Mouse (Mus musculus) bone marrow macrophage, adult 2 months (primary cell): ENCODE results near the gene Zfp933. TPM values are rescaled to one million over a fixed set of nuclear protein-coding genes. Genes with fewer than 3 reads are reported as not detected.
"Not testable (repeated sequence)": the region's sequence is repeated elsewhere in the genome, so short reads cannot be mapped to it uniquely, and the experiment has no call there.

ENCODE experiments used
- H3K27ac ChIP-seq: 2 replicates; pipeline ENCODE4 v1.5.1; 2012; ENCODE audit warnings: low read depth, low read length; ENCODE audit not compliant: insufficient read depth
- H3K4me1 ChIP-seq: 2 replicates; pipeline ENCODE4 v1.6.1; 2012; ENCODE audit warnings: low read length; ENCODE audit not compliant: control insufficient read depth, insufficient read depth
- H3K4me3 ChIP-seq: 2 replicates; pipeline ENCODE4 v1.5.1; 2012; ENCODE audit warnings: mild to moderate bottlenecking, low read length, moderate library complexity; ENCODE audit not compliant: insufficient read depth
- CTCF ChIP-seq: IDR thresholded peaks from 2 replicates; pipeline ENCODE4 v1.5.1; 2012; ENCODE audit warnings: low read depth, mild to moderate bottlenecking, low read length, moderate library complexity
- POLR2A ChIP-seq: IDR thresholded peaks from 2 replicates; pipeline ENCODE4 v1.6.1; 2012; ENCODE audit warnings: mild to moderate bottlenecking, low read depth, low read length, borderline replicate concordance
- polyA plus RNA-seq: library from polyadenylated mRNA; stranded (reverse); fragments of >200 nt; gene quantifications from 2 replicates; pipeline ENCODE4 v1.2.4, GENCODE M21; 2012; ENCODE audit not compliant: missing spikeins, insufficient read depth, insufficient read length

Zfp933 gene
- polyA plus RNA-seq, 1 experiment = 8.9 TPM

GRCm38 (mm10) chr4:147881792-147882191 is 33.6 kb upstream of the Zfp933 start:
- no peak overlapping the region for H3K4me3 ChIP-seq
- no peak overlapping the region for H3K27ac ChIP-seq
- TF ChIP-seq CTCF (no peak), POLR2A (no peak)
- H3K4me1 ChIP-seq = no peaks in the 10 kb centered on the region

GRCm38 (mm10) chr4:147879865-147880264 is 31.7 kb upstream of the Zfp933 start:
- TF ChIP-seq POLR2A = no peak
- no peaks in the 10 kb centered on the region for H3K4me1 ChIP-seq
- H3K4me3 ChIP-seq = no peak overlapping the region
- H3K27ac ChIP-seq = no peak overlapping the region

GRCm38 (mm10) chr4:147879456-147879855 is 31.3 kb upstream of the Zfp933 start:
- Histone ChIP-seq H3K4me1 (no peaks in the 10 kb centered on the region), H3K27ac (no peak overlapping the region), H3K4me3 (no peak overlapping the region)
- no peak for TF ChIP-seq CTCF
- no peak for TF ChIP-seq POLR2A

- no peak for TF ChIP-seq POLR2A
- no peak for TF ChIP-seq CTCF
- Histone ChIP-seq H3K27ac (no peak overlapping the region), H3K4me1 (no peaks in the 10 kb centered on the region), H3K4me3 (no peak overlapping the region)
Observed at GRCm38 (mm10) chr4:147878537-147878936, 30.4 kb upstream of the Zfp933 start.

- no peak overlapping the region for H3K4me3 ChIP-seq
Observed at GRCm38 (mm10) chr4:147875852-147876575, 27.8 kb upstream of the Zfp933 start.

GRCm38 (mm10) chr4:147869238-147869637 is 21.1 kb upstream of the Zfp933 start:
- no peak overlapping the region for H3K27ac ChIP-seq
- peak overlapping the region; percentile 72 for H3K4me3 ChIP-seq
- TF ChIP-seq POLR2A (no peak), CTCF (no peak)
- H3K4me1 ChIP-seq = peaks cover 6% of the 10 kb centered on the region; the same call in 1 of the 2 replicates

More at GRCm38 (mm10) chr4:147875852-147876575, 27.8 kb upstream of the Zfp933 start:
- Histone ChIP-seq H3K27ac (no peak overlapping the region), H3K4me1 (peaks cover 3% of the 10 kb centered on the region; the same call in 1 of the 2 replicates)
- TF ChIP-seq POLR2A (no peak), CTCF (no peak)

- H3K27ac ChIP-seq = peak within 1 kb of the TSS; percentile 60
- no peak; the same call in 1 of the 2 replicates for TF ChIP-seq POLR2A
- TF ChIP-seq CTCF = no peak
Observed at GRCm38 (mm10) chr4:147868450-147869031, 20.4 kb upstream of the Zfp933 start, which contains the start of the genes Miip and Fv1. Gene Miip, minus strand, starts transcription at chr4:147868816. Gene Fv1, plus strand, starts transcription at chr4:147868979.

GRCm38 (mm10) chr4:147867563-147868449 is 19.6 kb upstream of the Zfp933 start:
- Histone ChIP-seq H3K4me1 (peaks cover 3% of the 10 kb centered on the region; the same call in 1 of the 2 replicates), H3K27ac (peak overlapping the region; percentile 60), H3K4me3 (peak overlapping the region; percentile 79)
- TF ChIP-seq CTCF (no peak), POLR2A (peak; percentile 46; the same call in 1 of the 2 replicates)

More at GRCm38 (mm10) chr4:147868450-147869031, 20.4 kb upstream of the Zfp933 start, which contains the start of the genes Miip and Fv1:
- peaks cover 6% of the 10 kb centered on the region; the same call in 1 of the 2 replicates for H3K4me1 ChIP-seq
- H3K4me3 ChIP-seq = peak within 1 kb of the TSS; percentile 79

- H3K4me1 ChIP-seq, H3K4me3 ChIP-seq: not testable (repeated sequence)
Observed at GRCm38 (mm10) chr4:147866793-147867192, 18.6 kb upstream of the Zfp933 start.

More at GRCm38 (mm10) chr4:147866793-147867192, 18.6 kb upstream of the Zfp933 start:
- not testable (repeated sequence) for H3K27ac ChIP-seq
